Comparison of ENCODE assay signal across 12 mouse cellular contexts in genomic region chr5:98363428-98363827, GRCm38 (mm10). TPM values are rescaled to one million over a fixed set of nuclear protein-coding genes. Genes with fewer than 3 reads are reported as not detected.
DNase-seq lines count a peak whose midpoint lies in the region; ATAC-seq and TF ChIP-seq lines count a peak whose summit lies in the region.
"Had no signal": no experiment of that assay in that cellular context is flagged by ENCODE, and none has a peak within 500 bp of the region (broad histone marks: within the 10 kb centered on the region; RNA-seq: fewer than 3 reads in every experiment).

No protein-coding gene starts in this region.

- no peak overlapping the region for H3K4me2 ChIP-seq in kidney, postnatal 0 days (ENCODE audit: low read length)
- H3K4me2 ChIP-seq in limb, embryonic 11.5 days (ENCODE audit: low read depth, severe bottlenecking): no peak overlapping the region
- H3K4me2 ChIP-seq: embryonic facial prominence, embryonic 13.5 days had no signal

- no peak overlapping the region for H3K9ac ChIP-seq in kidney, postnatal 0 days (ENCODE audit: low read depth, low read length)
- no peak overlapping the region for H3K9ac ChIP-seq in limb, embryonic 11.5 days (ENCODE audit: low read length)
- H3K9ac ChIP-seq: embryonic facial prominence, embryonic 13.5 days had no signal

- no peaks in the 10 kb centered on the region for H3K4me1 ChIP-seq in kidney, postnatal 0 days (replicated peaks; ENCODE audit: insufficient read depth, low read length)
- no peaks in the 10 kb centered on the region for H3K4me1 ChIP-seq in E14TG2a.4 (replicated peaks; ENCODE audit: low read depth, low read length)
- no peaks in the 10 kb centered on the region for H3K4me1 ChIP-seq in limb, embryonic 11.5 days (ENCODE audit: control insufficient read depth, insufficient read depth, low read length)
- H3K4me1 ChIP-seq: embryonic facial prominence, embryonic 13.5 days had no signal

- no peak for ATAC-seq in kidney, postnatal 0 days (replicated peaks; ENCODE audit: low FRiP score, low read depth)
- ATAC-seq in limb, embryonic 11.5 days (ENCODE audit: insufficient number of reproducible peaks, low FRiP score, low TSS enrichment, low read depth): no peak
- ATAC-seq: activated CD4-positive, CD25-positive, alpha-beta regulatory T cell, adult 4 months; inflammation-experienced regulatory T-cells, adult 6 months had no signal

- no peak overlapping the region for H3K27ac ChIP-seq in kidney, postnatal 0 days
- H3K27ac ChIP-seq in limb, embryonic 11.5 days (replicated peaks; ENCODE audit: low read depth, low read length): no peak overlapping the region
- H3K27ac ChIP-seq: embryonic facial prominence, embryonic 13.5 days had no signal

- no peaks in the 10 kb centered on the region for H3K9me3 ChIP-seq in kidney, postnatal 0 days (replicated peaks; ENCODE audit: low read length)
- H3K9me3 ChIP-seq in E14TG2a.4 (ENCODE audit: low read length): no peaks in the 10 kb centered on the region
- no peaks in the 10 kb centered on the region for H3K9me3 ChIP-seq in limb, embryonic 11.5 days (ENCODE audit: control insufficient read depth, low read length)
- H3K9me3 ChIP-seq: embryonic facial prominence, embryonic 13.5 days had no signal

- H3K36me3 ChIP-seq in kidney, postnatal 0 days (ENCODE audit: insufficient read depth, low read length): no peaks in the 10 kb centered on the region
- H3K36me3 ChIP-seq in E14TG2a.4 (ENCODE audit: insufficient read depth, low read length): no peaks in the 10 kb centered on the region
- H3K36me3 ChIP-seq in limb, embryonic 11.5 days (ENCODE audit: control insufficient read depth, insufficient read depth, low read length): no peaks in the 10 kb centered on the region
- H3K36me3 ChIP-seq: embryonic facial prominence, embryonic 13.5 days had no signal

- DNase-seq in kidney, postnatal 0 days (ENCODE audit: low spot score): no peak
- no peak for DNase-seq in kidney, adult 8-10 months
- DNase-seq in WW6 (ENCODE audit: low read depth, low spot score): peak; percentile 48
- peak; percentile 42 for DNase-seq in limb, embryonic 11.5 days (ENCODE audit: low spot score)
- DNase-seq in layer of hippocampus, adult 9-10 months (ENCODE audit: low spot score): no peak
- DNase-seq in right cerebral cortex, postnatal 4 days: no peak
- DNase-seq in adrenal gland, postnatal 10 days: no peak
- DNase-seq: gastrocnemius, postnatal 25 days had no signal

- H3K4me3 ChIP-seq in kidney, postnatal 0 days (replicated peaks; ENCODE audit: low read depth, low read length): no peak overlapping the region
- no peak overlapping the region for H3K4me3 ChIP-seq in E14TG2a.4 (replicated peaks; ENCODE audit: low read length)
- no peak overlapping the region for H3K4me3 ChIP-seq in limb, embryonic 11.5 days (ENCODE audit: low read depth, low read length)
- H3K4me3 ChIP-seq: embryonic facial prominence, embryonic 13.5 days had no signal

- H3K27me3 ChIP-seq in kidney, postnatal 0 days (ENCODE audit: insufficient read depth, low read length): no peaks in the 10 kb centered on the region
- H3K27me3 ChIP-seq in E14TG2a.4 (ENCODE audit: insufficient read depth, low read length): 0 out of 2 replicates have a peak, but pooled peaks cover 3% of the 10 kb centered on the region
- H3K27me3 ChIP-seq in limb, embryonic 11.5 days (ENCODE audit: control insufficient read depth, insufficient read depth, low read length): no peaks in the 10 kb centered on the region
- H3K27me3 ChIP-seq: embryonic facial prominence, embryonic 13.5 days had no signal

- TF ChIP-seq CTCF in kidney, postnatal 0 days (IDR thresholded peaks at IDR 0.05; ENCODE audit: low read depth): peak; percentile 42; the same call in 1 of the 2 replicates
- peak; percentile 66 for TF ChIP-seq CTCF in E14TG2a.4 (conservative IDR thresholded peaks at IDR 0.05; ENCODE audit: low read length)

- 63% methylated on average over 8 of the region's 8 CpGs for WGBS in kidney, postnatal 0 days
- 57% methylated on average over 8 of the region's 8 CpGs for WGBS in limb, embryonic 11.5 days

RNA-seq across cellular contexts. Expression of gene Cfap299, which starts 34.3 kb away (rescaled TPM):
- polyA plus RNA-seq in kidney, postnatal 0 days (2015; fragmentation: Nextera tagmentation; extraction: Ambion mirVana): 0.34 and 0.43 TPM in 2 replicates
- polyA plus RNA-seq in limb, embryonic 11.5 days (2014; fragmentation: Nextera tagmentation; extraction: Ambion mirVana): 0.35 and 0.68 TPM in 2 replicates
- total RNA-seq in adrenal gland, postnatal 10 days (2021): not detected
- total RNA-seq: gastrocnemius, postnatal 25 days had no signal
- polyA plus RNA-seq: activated CD4-positive, CD25-positive, alpha-beta regulatory T cell, adult 4 months; inflammation-experienced regulatory T-cells, adult 6 months had no signal

Comparison
In these comparisons a context has a peak if more than half of its experiments do, and no peak if none do; other contexts are left out.
1. DNase-seq: peak in WW6 (single experiment) and limb, embryonic 11.5 days (single experiment); none in kidney, postnatal 0 days (single experiment), kidney, adult 8-10 months (0 of 2), layer of hippocampus, adult 9-10 months (single experiment), right cerebral cortex, postnatal 4 days (single experiment) and adrenal gland, postnatal 10 days (single experiment).